Mouse (Mus musculus) neutrophil, adult 65 days (primary cell): ENCODE results near the gene Tmed3. TPM values are rescaled to one million over a fixed set of nuclear protein-coding genes. Genes with fewer than 3 reads are reported as not detected.

Experiments used
- total RNA-seq: library from RNA; stranded (reverse); gene quantifications from 2 replicates; pipeline ENCODE4 v1.2.4, GENCODE M21; 2023

Tmed3 gene
- total RNA-seq: 78.1 and 78.4 TPM in 2 replicates

DNA sequence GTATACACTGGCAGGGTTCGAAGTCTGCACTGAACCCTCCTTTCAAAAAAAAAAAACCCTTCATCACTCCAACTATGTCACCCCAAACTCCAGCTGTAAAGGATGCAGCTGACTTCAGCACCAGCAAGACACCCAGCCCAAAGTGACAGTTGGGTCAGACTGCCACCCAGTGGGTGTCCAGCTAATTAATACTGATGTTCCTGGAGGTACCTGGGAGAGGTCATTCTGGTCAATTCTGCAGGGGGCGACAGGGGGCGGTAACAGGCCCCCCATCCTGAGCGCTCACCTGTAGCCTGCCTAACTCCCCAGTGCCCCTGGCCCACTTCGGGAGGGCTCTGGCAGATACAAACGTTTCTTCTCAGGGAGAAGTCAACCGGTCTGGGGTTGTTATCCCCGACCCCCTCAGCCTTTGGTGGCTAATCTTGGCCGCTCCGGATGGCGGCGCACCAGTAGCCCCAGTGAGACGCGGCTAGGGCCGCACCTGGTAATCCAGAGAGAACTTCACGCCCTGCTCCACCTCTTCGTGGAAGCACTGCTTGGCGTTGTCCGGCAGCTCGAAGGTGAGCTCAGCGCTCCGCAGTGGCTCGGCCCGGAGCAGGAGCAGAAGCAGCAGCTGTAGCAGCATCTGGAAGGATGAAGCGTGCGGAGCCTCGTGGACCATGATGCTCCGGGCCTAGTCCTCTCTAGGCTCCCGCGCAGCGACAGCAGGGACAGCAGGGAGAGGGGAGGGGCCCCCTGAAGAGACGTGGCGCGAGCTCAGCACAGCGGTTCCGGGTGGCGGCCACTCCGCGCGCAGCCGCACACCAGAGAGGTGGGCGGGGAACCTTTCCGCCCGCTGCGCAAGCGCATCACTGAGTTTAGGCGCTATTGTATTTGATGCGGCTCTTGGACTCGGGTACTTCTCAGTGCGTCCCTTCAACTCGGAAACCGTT is at the start of gene Tmed3:
TSS of gene Tmed3 (minus strand) at position 804 of the 932 bp plus-strand sequence.

DNA sequence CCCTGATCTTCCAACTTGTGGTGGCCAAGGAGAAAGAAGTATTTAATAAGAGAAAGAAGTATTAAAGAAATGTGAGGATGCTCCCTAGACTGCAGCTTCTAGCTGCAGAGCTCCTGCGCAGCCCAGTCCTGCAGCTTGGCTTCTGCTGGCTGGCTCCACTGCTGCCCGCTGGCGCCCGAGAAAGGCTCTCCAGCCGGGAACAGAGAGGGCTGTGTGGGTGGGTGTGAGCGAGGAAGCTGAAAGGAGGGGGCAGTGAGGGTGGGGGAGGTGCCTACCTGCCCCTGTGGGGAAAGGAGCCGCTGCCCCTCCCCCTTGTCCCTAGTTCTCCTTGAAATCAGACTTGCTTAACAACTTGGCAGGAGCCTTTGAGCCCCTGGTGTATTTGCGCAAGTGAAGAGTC is 33.4 kb upstream of the Tmed3 start, which contains the start of gene Ankrd34c:
TSS of gene Ankrd34c (minus strand) at position 181 of the 400 bp plus-strand sequence.

Other genes with a start within 250 kb of the Tmed3 start
- not detected in 2 replicates for gene Minar1, start 81.9 kb downstream of the Tmed3 start, total RNA-seq
- gene Ankrd34c, start 33.4 kb upstream of the Tmed3 start, total RNA-seq: not detected in 2 replicates
- 0.25 TPM in 1 of 2 replicates, not detected in the other for gene Rasgrf1, start 204.8 kb upstream of the Tmed3 start, total RNA-seq